Mouse (Mus musculus): ENCODE data around the gene Exph5. TPM values are rescaled to one million over a fixed set of nuclear protein-coding genes. Genes with fewer than 3 reads are reported as not detected.

Gene Exph5
- total RNA-seq, 2 experiments from 2014 or later, result 0.80 to 1.3 TPM

- no peak for DNase-seq
- intact Hi-C loops (cut with DNase I; ENCODE audit: low total_unique reads), result no loop called here
Observed at GRCm38 (mm10) chr9:53400696-53401095, 99.2 kb downstream of the Exph5 start.

GRCm38 (mm10) chr9:53401146-53401545 lies 99.7 kb downstream of the Exph5 start:
- DNase-seq, result no peak
- intact Hi-C loops (cut with DNase I; ENCODE audit: low total_unique reads), result no loop called here

GRCm38 (mm10) chr9:53402291-53402711 lies 100.8 kb downstream of the Exph5 start, which contains the start of gene 4930550C14Rik:
4930550C14Rik (plus strand) TSS chr9:53402325.
- DNase-seq, result peak; percentile 35

DNA sequence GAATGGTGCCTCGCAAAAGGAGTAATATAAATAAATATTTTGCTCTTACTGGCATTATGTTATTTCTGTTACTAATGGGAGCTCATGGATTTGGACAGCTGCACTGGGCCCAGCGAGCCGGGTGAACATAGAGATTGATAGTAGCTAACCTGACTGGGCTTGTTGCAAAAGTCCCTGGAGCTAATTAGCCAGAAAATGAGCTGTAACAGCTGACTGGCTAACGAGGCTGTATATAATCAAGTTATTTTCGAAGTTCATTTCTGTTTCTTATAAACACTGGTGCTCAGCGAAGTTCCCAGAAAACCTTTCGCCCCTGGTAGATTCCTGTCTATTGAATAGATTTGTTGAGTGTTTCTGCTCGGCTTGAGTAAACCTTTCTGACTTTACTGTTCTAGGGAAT lies 101.5 kb downstream of the Exph5 start:
- no peak for DNase-seq
- intact Hi-C loops (cut with DNase I; ENCODE audit: low total_unique reads), result no loop called here

More at GRCm38 (mm10) chr9:53402291-53402711, 100.8 kb downstream of the Exph5 start, which contains the start of gene 4930550C14Rik:
- intact Hi-C loops (cut with DNase I; ENCODE audit: low total_unique reads), result no loop called here

DNA sequence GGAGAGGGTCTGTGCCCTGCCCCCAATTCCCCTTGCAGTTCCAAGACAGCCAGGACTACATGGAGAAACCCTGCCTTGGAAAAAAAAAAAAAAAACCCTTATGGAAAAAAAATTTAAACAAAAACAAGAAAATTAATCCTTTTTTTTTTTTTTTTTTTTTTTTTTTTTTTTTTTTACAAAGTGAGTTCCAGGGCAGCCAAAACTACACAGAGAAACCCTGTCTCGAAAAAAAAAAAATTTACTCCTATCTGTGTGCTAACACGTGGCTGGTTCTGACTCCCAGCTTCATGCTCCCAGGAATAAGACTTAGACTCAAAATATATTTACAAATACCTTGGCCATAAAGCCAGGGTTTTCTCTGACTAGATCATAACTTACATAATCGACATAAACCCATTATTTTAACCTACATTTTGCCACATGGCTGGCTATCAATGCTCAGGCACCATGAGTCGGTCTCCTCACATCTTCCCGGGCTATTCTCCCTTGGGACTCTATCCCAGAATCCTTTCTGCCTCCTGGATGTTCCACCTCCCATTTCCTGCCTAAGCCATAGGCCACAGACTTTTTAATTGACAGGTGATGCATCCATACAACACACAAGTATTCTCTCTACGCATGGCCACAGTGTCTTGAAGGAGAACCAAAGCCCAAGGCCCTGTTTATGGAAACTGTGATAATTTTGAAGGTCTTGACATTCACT lies 102.7 kb downstream of the Exph5 start:
- no peak for DNase-seq
- intact Hi-C loops (cut with DNase I; ENCODE audit: low total_unique reads), result no loop called here

DNA sequence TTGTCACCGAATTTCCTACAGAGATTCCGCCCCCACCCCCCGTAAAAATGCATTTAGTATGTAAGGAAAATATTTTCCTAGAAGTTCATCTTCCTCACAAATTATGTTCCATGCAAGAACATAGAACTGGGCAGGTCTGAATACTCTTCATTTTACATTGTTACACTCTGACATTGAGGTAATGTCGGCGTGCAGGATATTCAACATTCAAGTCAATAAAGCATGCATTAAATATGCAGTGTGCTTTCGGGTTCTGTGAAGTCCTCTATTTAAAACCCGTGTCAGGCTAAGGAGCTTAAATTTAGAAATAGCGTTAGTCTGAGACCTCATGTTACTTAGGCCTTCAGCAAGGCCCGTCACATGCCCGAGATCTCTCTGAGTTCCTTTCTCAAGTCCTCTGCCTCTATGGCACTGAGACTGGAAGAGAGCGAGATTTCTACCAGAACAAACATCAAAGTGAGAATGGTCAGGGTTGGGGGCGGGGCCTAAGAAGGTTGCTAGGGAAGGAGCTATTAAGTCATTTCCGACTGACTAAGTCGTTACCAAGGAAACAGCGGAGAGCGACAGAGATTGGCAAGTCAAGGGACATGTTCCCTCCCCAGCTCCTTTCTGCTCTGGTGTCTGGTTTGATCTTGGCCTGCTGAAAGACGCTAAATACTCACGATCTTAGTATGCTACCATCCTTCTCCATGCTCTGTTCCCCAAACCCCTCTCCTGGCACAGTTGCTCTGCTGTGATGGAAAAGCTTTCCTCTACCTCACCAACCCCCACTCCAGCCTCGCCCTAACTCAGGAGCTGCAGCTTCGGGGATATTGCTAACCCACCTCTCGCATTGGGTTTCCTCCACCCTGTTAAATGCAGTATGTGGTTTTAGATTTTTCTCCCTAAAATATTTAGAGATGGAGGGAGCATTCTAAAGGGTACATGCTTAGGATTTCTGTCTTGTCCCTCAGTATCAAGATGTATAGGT lies 103.6 kb downstream of the Exph5 start:
- intact Hi-C loops (cut with DNase I; ENCODE audit: low total_unique reads), result no loop called here
- DNase-seq, result peak; percentile 59

DNA sequence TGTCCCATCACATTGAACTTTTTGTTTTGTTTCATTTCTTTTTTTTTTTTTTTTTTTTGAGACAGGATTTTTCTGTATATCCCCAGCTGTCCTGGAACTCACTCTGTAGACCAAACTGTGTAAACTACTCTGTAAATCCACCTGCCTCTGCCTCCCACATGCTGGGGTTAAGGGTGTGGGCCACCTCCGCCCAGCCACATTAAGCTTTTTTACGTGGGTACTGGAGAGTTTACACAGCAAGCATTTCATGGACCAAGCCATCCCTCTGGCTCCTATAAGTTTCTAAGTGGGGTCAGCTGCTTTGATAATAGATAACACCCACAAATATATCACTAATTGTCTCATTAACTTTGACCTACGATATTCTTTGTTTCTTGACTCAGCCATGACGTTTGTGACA lies 107.1 kb downstream of the Exph5 start:
- DNase-seq, result no peak
- intact Hi-C loops (cut with DNase I; ENCODE audit: low total_unique reads), result no loop called here

DNA sequence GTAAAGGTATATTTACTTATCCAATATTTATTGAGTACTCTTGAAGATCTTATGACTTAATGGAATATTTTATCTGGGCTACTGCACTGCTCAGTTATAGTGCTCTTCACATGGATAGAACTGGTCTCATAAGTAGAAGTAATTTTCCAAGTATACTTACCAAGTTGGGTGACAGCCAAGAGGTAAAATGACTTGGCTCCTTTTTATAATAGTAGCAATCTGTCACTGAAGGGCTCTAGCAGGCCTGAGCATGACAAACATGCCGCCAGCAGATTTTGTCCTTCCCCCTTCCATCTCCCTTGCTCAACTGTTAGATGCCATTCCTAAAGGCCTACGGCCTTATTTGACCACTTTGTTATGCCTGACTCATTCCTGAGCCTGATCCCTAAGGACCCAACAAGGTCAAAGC lies 107.5 kb downstream of the Exph5 start:
- intact Hi-C loops (cut with DNase I; ENCODE audit: low total_unique reads), result no loop called here
- DNase-seq, result no peak

GRCm38 (mm10) chr9:53409427-53409826 lies 108.0 kb downstream of the Exph5 start:
- DNase-seq, result no peak
- intact Hi-C loops (cut with DNase I; ENCODE audit: low total_unique reads), result no loop called here

- intact Hi-C loops (cut with DNase I; ENCODE audit: low total_unique reads), result no loop called here
- no peak for DNase-seq
Observed at GRCm38 (mm10) chr9:53422133-53422896, 120.8 kb downstream of the Exph5 start.

DNA sequence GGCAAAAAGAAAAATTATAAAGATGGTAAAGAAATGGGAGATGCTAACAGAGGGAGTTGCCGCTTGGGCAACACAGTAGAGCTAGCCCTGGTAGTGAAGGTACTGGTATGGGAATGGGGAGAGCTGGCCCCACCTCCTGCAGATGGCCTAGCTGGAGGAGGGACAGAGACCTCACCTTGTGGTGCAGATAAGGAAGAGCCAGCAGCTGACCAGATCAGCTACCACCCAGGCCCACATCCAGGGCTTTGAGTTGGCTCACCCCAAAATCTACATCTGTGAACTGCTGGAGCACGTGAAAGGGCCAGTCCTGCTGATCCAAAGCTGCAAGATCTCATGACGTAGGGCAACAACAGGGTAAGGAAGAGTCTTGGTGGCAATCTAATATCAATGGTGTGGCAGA lies 125.3 kb downstream of the Exph5 start:
- intact Hi-C loops (cut with DNase I; ENCODE audit: low total_unique reads), result no loop called here
- DNase-seq, result no peak

Small RNA genes within 50 kb of the gene (microRNA-seq; reads per million reads assigned to microRNA genes)
- 0 reads per million in 2 experiments for gene Mir130c

Other genes with a start within 250 kb of the Exph5 start
- 1 to 10 TPM; 8.2 to 9.7 TPM for gene Ddx10, start 53.6 kb upstream of the Exph5 start, total RNA-seq (2021)
- 10 to 100 TPM in 1 of 2 experiments, 1 to 10 TPM in 1; 7.3 to 10.1 TPM for gene Kdelc2, start 82.4 kb downstream of the Exph5 start, total RNA-seq (2021)
- under 1 TPM in 1 of 2 experiments, not detected in 1; 0.21 TPM for gene 4930550C14Rik, start 100.7 kb downstream of the Exph5 start, total RNA-seq (2021)
- 1 to 10 TPM; 6.6 to 7.1 TPM for gene Atm, start 235.1 kb downstream of the Exph5 start, total RNA-seq (2021)
- gene Npat, start 235.4 kb downstream of the Exph5 start, total RNA-seq (2021), result 1 to 10 TPM; 5.4 to 6.1 TPM